30 mouse cellular contexts compared by ENCODE assay signal in genomic region chr4:125058033-125058432, GRCm38 (mm10). TPM values are rescaled to one million over a fixed set of nuclear protein-coding genes. Genes with fewer than 3 reads are reported as not detected.
DNase-seq lines count a peak whose midpoint lies in the region; ATAC-seq lines count a peak whose summit lies in the region.
"Had no signal": no experiment of that assay in that cellular context is flagged by ENCODE, and none has a peak within 500 bp of the region (broad histone marks: within the 10 kb centered on the region; RNA-seq: fewer than 3 reads in every experiment).

No protein-coding gene starts in this region.

- H3K4me1 ChIP-seq in forebrain, embryonic 10.5 days, result peaks cover 30% of the 10 kb centered on the region
- no peaks in the 10 kb centered on the region; the same call in 1 of the 2 replicates for H3K4me1 ChIP-seq in forebrain, embryonic 11.5 days (replicated peaks; ENCODE audit: control insufficient read depth, insufficient read depth, low read length)
- peaks cover 39% of the 10 kb centered on the region for H3K4me1 ChIP-seq in megakaryocyte, embryonic 14.5 days

- H3K9ac ChIP-seq in forebrain, embryonic 11.5 days (ENCODE audit: low read length), result no peak overlapping the region
- H3K9ac ChIP-seq: forebrain, embryonic 13.5 days; hindbrain, embryonic 15.5 days; limb, embryonic 12.5 days had no signal

- H3K27ac ChIP-seq in forebrain, embryonic 10.5 days, result 0 out of 2 replicates have a peak overlapping the region, but pooled peaks have one; percentile 1
- H3K27ac ChIP-seq in forebrain, embryonic 11.5 days (ENCODE audit: low read depth, low read length), result no peak overlapping the region
- H3K27ac ChIP-seq: forebrain, embryonic 13.5 days; hindbrain, embryonic 15.5 days; midbrain, embryonic 13.5 days had no signal

- H3K4me3 ChIP-seq in forebrain, embryonic 10.5 days, result no peak overlapping the region
- H3K4me3 ChIP-seq in forebrain, embryonic 11.5 days (ENCODE audit: low read depth, low read length), result no peak overlapping the region
- H3K4me3 ChIP-seq in megakaryocyte, embryonic 14.5 days (replicated peaks), result peak overlapping the region; percentile 33
- H3K4me3 ChIP-seq: erythroblast, embryonic 14.5 days; hindbrain, embryonic 15.5 days had no signal

- no peak for DNase-seq in forebrain, embryonic 10.5 days (ENCODE audit: extremely low spot score, low spot score)
- no peak for DNase-seq in forebrain, embryonic 11.5 days (ENCODE audit: low spot score)
- peak; percentile 22 to 34 for DNase-seq in lung, adult 18-20 months
- DNase-seq in lung, postnatal 14 days, result no peak
- DNase-seq in cerebellum, adult 8-10 months, result no peak
- DNase-seq: adrenal gland, adult 2 months; adrenal gland, postnatal 36 days; cerebellum, adult 18-20 months; cerebellum, postnatal 14 days; gastrocnemius, postnatal 10 days; heart, postnatal 10 days; kidney, adult 11 months; kidney, postnatal 25 days; spleen, adult 18-20 months; thymus, postnatal 14 days had no signal

- 63% methylated on average over 5 of the region's 5 CpGs for WGBS in forebrain, embryonic 10.5 days
- 63% methylated on average over 5 of the region's 5 CpGs for whole genome bisulfite sequencing in forebrain, embryonic 11.5 days

- H3K4me2 ChIP-seq in forebrain, embryonic 11.5 days (ENCODE audit: low read depth, low read length, severe bottlenecking), result no peak overlapping the region

- peaks cover 33% of the 10 kb centered on the region for H3K36me3 ChIP-seq in forebrain, embryonic 10.5 days (replicated peaks)
- H3K36me3 ChIP-seq in forebrain, embryonic 11.5 days (ENCODE audit: control insufficient read depth, insufficient read depth, low read length), result peaks cover 2% of the 10 kb centered on the region; the same call in 1 of the 2 replicates
- H3K36me3 ChIP-seq in megakaryocyte, embryonic 14.5 days (replicated peaks; ENCODE audit: low read length), result peaks cover 36% of the 10 kb centered on the region

- H3K27me3 ChIP-seq in forebrain, embryonic 10.5 days (ENCODE audit: poor library complexity, severe bottlenecking), result no peaks in the 10 kb centered on the region
- H3K27me3 ChIP-seq in forebrain, embryonic 11.5 days (ENCODE audit: control insufficient read depth, insufficient read depth, low read length), result no peaks in the 10 kb centered on the region
- H3K27me3 ChIP-seq in megakaryocyte, embryonic 14.5 days (replicated peaks), result no peaks in the 10 kb centered on the region
- H3K27me3 ChIP-seq: CH12.LX; forebrain, embryonic 13.5 days; hindbrain, embryonic 15.5 days; midbrain, embryonic 13.5 days had no signal

- ATAC-seq in forebrain, embryonic 11.5 days (replicated peaks; ENCODE audit: low FRiP score), result no peak
- no peak for ATAC-seq in megakaryocyte, adult 5-6 weeks (ENCODE audit: poor library complexity, severe bottlenecking)
- ATAC-seq: activated CD4-positive, CD25-positive, alpha-beta regulatory T cell, adult 4 months; forebrain, embryonic 13.5 days; inflammation-experienced regulatory T-cells, adult 6 months; midbrain, embryonic 13.5 days had no signal

- no peaks in the 10 kb centered on the region for H3K9me3 ChIP-seq in forebrain, embryonic 10.5 days
- no peaks in the 10 kb centered on the region for H3K9me3 ChIP-seq in forebrain, embryonic 11.5 days (ENCODE audit: control insufficient read depth, low read length)
- H3K9me3 ChIP-seq in megakaryocyte, embryonic 14.5 days, result no peaks in the 10 kb centered on the region
- H3K9me3 ChIP-seq: forebrain, embryonic 13.5 days; hindbrain, embryonic 10.5 days; hindbrain, embryonic 15.5 days; limb, embryonic 12.5 days; midbrain, embryonic 13.5 days had no signal

RNA-seq across cellular contexts. Expression of gene Dnali1, which starts 7.5 kb away (rescaled TPM):
- polyA plus RNA-seq in forebrain, embryonic 10.5 days (2016; fragmentation: Nextera tagmentation; extraction: Ambion mirVana), result 0.28 and 0.30 TPM in 2 replicates
- polyA plus RNA-seq in forebrain, embryonic 11.5 days (2014; fragmentation: Nextera tagmentation; extraction: Ambion mirVana), result 0.24 and 0.28 TPM in 2 replicates
- polyA plus RNA-seq in megakaryocyte, embryonic 14.5 days (2012; ENCODE audit: insufficient read depth, low replicate concordance), result not detected in 2 replicates
- not detected in 2 replicates for total RNA-seq in megakaryocyte, adult 5-6 weeks (2015)
- total RNA-seq in megakaryocyte, adult 5-6 weeks (2017), result not detected in 2 replicates
- total RNA-seq: adrenal gland, adult 2 months; adrenal gland, postnatal 36 days; ES-E14; gastrocnemius, postnatal 10 days; heart, postnatal 10 days; monocyte, adult 5-6 weeks had no signal
- polyA plus RNA-seq: activated CD4-positive, CD25-positive, alpha-beta regulatory T cell, adult 4 months; adrenal gland, adult 2 months; erythroblast, embryonic 14.5 days; inflammation-experienced regulatory T-cells, adult 6 months; kidney, embryonic 14.5 days; limb, embryonic 12.5 days; liver, embryonic 16.5 days had no signal

RNA-seq across cellular contexts. Expression of gene Snip1, which starts 8.4 kb away (rescaled TPM):
- polyA plus RNA-seq in forebrain, embryonic 10.5 days (2016; fragmentation: Nextera tagmentation; extraction: Ambion mirVana), result 28.5 and 30.8 TPM in 2 replicates
- polyA plus RNA-seq in forebrain, embryonic 11.5 days (2014; fragmentation: Nextera tagmentation; extraction: Ambion mirVana), result 32.8 and 33.9 TPM in 2 replicates
- polyA plus RNA-seq in megakaryocyte, embryonic 14.5 days (2012; ENCODE audit: insufficient read depth, low replicate concordance), result 4.0 and 10.9 TPM in 2 replicates
- total RNA-seq in megakaryocyte, adult 5-6 weeks (2015), result 24.1 and 27.0 TPM in 2 replicates
- 23.2 and 27.0 TPM in 2 replicates for total RNA-seq in megakaryocyte, adult 5-6 weeks (2017)

RNA-seq across cellular contexts. Expression of gene Meaf6, which starts 26.9 kb away (rescaled TPM):
- polyA plus RNA-seq in forebrain, embryonic 10.5 days (2016; fragmentation: Nextera tagmentation; extraction: Ambion mirVana), result 82.6 and 96.5 TPM in 2 replicates
- 109 and 120 TPM in 2 replicates for polyA plus RNA-seq in forebrain, embryonic 11.5 days (2014; fragmentation: Nextera tagmentation; extraction: Ambion mirVana)
- polyA plus RNA-seq in megakaryocyte, embryonic 14.5 days (2012; ENCODE audit: insufficient read depth, low replicate concordance), result 41.3 and 52.8 TPM in 2 replicates
- 40.2 and 45.5 TPM in 2 replicates for total RNA-seq in megakaryocyte, adult 5-6 weeks (2015)
- total RNA-seq in megakaryocyte, adult 5-6 weeks (2017), result 45.6 and 49.1 TPM in 2 replicates

RNA-seq across cellular contexts. Expression of gene Gnl2, which starts 41.6 kb away (rescaled TPM):
- polyA plus RNA-seq in forebrain, embryonic 10.5 days (2016; fragmentation: Nextera tagmentation; extraction: Ambion mirVana), result 99.7 and 107 TPM in 2 replicates
- polyA plus RNA-seq in forebrain, embryonic 11.5 days (2014; fragmentation: Nextera tagmentation; extraction: Ambion mirVana), result 95.5 and 98.5 TPM in 2 replicates
- polyA plus RNA-seq in megakaryocyte, embryonic 14.5 days (2012; ENCODE audit: insufficient read depth, low replicate concordance), result 1.6 and 16.3 TPM in 2 replicates
- total RNA-seq in megakaryocyte, adult 5-6 weeks (2015), result 30.6 and 36.1 TPM in 2 replicates
- total RNA-seq in megakaryocyte, adult 5-6 weeks (2017), result 61.7 and 64.0 TPM in 2 replicates

Comparison
In these comparisons a context has a peak if more than half of its experiments do, and no peak if none do; other contexts are left out.
1. DNase-seq: peak in lung, adult 18-20 months (2 of 2); none in forebrain, embryonic 10.5 days (single experiment), forebrain, embryonic 11.5 days (single experiment), lung, postnatal 14 days (single experiment) and cerebellum, adult 8-10 months (single experiment).